Mouse (Mus musculus) brain, embryonic 14.5 days (tissue): ENCODE measurements around the gene Xpnpep3.
"Not testable (repeated sequence)": the region's sequence is repeated elsewhere in the genome, so short reads cannot be mapped to it uniquely, and the experiment has no call there.

Experiments used
- CTCF ChIP-seq: fragments of 200-500 bp; IDR thresholded peaks from 2 replicates; pipeline ENCODE4 v1.5.1; 2012; ENCODE audit warnings: inconsistent platforms, mild to moderate bottlenecking, moderate library complexity, borderline replicate concordance; ENCODE audit not compliant: insufficient read depth, insufficient read length; ENCODE audit errors: extremely low read depth
- POLR2A ChIP-seq: fragments of 200-500 bp; IDR thresholded peaks from 2 replicates; pipeline ENCODE4 v1.6.1; 2012; ENCODE audit warnings: mild to moderate bottlenecking, inconsistent platforms, borderline replicate concordance; ENCODE audit not compliant: poor library complexity, insufficient read depth, insufficient read length, severe bottlenecking; ENCODE audit errors: extremely low read depth

GRCm38 (mm10) chr15:81480284-81480683 lies 80.3 kb downstream of the Xpnpep3 start:
- TF ChIP-seq CTCF, POLR2A: not testable (repeated sequence)
